Comparison of ENCODE assay signal across 8 mouse cellular contexts in the genomic region with DNA sequence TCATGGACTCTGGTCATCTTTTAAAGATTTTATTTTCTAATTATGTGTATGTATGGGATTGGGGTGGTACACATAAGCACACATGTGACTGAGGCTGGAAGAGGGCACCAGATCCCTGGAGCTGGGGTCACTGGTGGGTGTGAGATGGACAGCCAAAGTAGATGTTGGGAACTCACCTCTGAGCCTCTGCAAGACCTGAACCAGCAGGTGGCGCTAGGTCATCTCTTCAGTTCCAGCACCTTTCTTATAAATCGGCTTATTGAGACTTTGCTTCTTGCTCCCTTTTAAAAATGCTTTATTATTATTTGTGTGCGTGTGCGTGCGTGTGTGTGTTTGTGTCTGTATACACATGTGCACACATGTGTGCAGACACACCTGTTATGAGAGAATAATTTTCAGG.
DNase-seq lines count a peak whose midpoint lies in the region; TF ChIP-seq lines count a peak whose summit lies in the region.

No protein-coding gene starts in this region.

- no peaks in the 10 kb centered on the region for H3K36me3 ChIP-seq in small intestine, adult 2 months (ENCODE audit: control insufficient read depth, insufficient read depth, low read length)

- TF ChIP-seq CTCF in left cerebral cortex, adult 2 months (IDR thresholded peaks at IDR 0.05), result peak; percentile 71
- peak; percentile 68 for TF ChIP-seq CTCF in embryonic fibroblast, embryonic 13.5 days (IDR thresholded peaks at IDR 0.05; ENCODE audit: borderline replicate concordance, insufficient read depth, low read length)
- TF ChIP-seq CTCF in small intestine, adult 2 months (IDR thresholded peaks at IDR 0.05; ENCODE audit: extremely low read depth, insufficient read length, insufficient replicate concordance, low read depth, low read length), result peak; percentile 71; the same call in 1 of the 2 replicates

- peak overlapping the region; percentile 40 for H3K4me3 ChIP-seq in left cerebral cortex, adult 2 months
- no peak overlapping the region for H3K4me3 ChIP-seq in embryonic fibroblast, embryonic 13.5 days (ENCODE audit: insufficient read depth, low read length)
- H3K4me3 ChIP-seq in small intestine, adult 2 months (ENCODE audit: low read depth, low read length), result no peak overlapping the region

- no peak for TF ChIP-seq POLR2A in embryonic fibroblast, embryonic 13.5 days (IDR thresholded peaks at IDR 0.05; ENCODE audit: low read depth, low read length)
- no peak for TF ChIP-seq POLR2A in small intestine, adult 2 months (IDR thresholded peaks at IDR 0.05; ENCODE audit: low read depth, low read length)

- DNase-seq in adrenal gland, adult 18-20 months (ENCODE audit: low spot score in 2 of 2), result peak; percentile 35 to 50
- DNase-seq in adrenal gland, postnatal 4 days (ENCODE audit: low spot score in 2 of 2), result no peak
- DNase-seq in left cerebral cortex, adult 2 months (ENCODE audit: extremely low spot score in 1 of 2, low spot score in 2 of 2), result peak; percentile 51 to 56
- DNase-seq in left cerebral cortex, adult 8-10 months (ENCODE audit: low spot score in 2 of 2), result no peak
- peak; percentile 53 to 67 for DNase-seq in adrenal gland, postnatal 36 days
- DNase-seq in lung, adult 18-20 months, result peak; percentile 19 to 30

- WGBS in small intestine, adult 2 months, result 16% methylated on average over 5 of the region's 5 CpGs

- H3K27ac ChIP-seq in left cerebral cortex, adult 2 months, result peak overlapping the region; percentile 87
- no peak overlapping the region for H3K27ac ChIP-seq in embryonic fibroblast, embryonic 13.5 days (ENCODE audit: insufficient read depth, low read length)
- no peak overlapping the region for H3K27ac ChIP-seq in small intestine, adult 2 months (ENCODE audit: insufficient read depth, low read depth, low read length)

- H3K27me3 ChIP-seq in small intestine, adult 2 months (ENCODE audit: control insufficient read depth, insufficient read depth, low read length), result no peaks in the 10 kb centered on the region

- H3K4me1 ChIP-seq in embryonic fibroblast, embryonic 13.5 days (ENCODE audit: control insufficient read depth, insufficient read depth, low read length), result no peaks in the 10 kb centered on the region
- no peaks in the 10 kb centered on the region for H3K4me1 ChIP-seq in small intestine, adult 2 months (ENCODE audit: control insufficient read depth, insufficient read depth, insufficient read length, low read length)

- intact Hi-C loops in left cerebral cortex, adult 2 months (cut with DNase I), result no loop called here

Comparison
In these comparisons a context has a peak if more than half of its experiments do, and no peak if none do; other contexts are left out.
1. DNase-seq: peak in adrenal gland, adult 18-20 months (2 of 2), left cerebral cortex, adult 2 months (2 of 2), adrenal gland, postnatal 36 days (2 of 2) and lung, adult 18-20 months (2 of 2); none in adrenal gland, postnatal 4 days (0 of 2) and left cerebral cortex, adult 8-10 months (0 of 2).
2. Peak in every context shown above with its lines, with median percentiles within 50 percentile points of each other: CTCF ChIP-seq.